Mouse (Mus musculus): ENCODE measurements around the gene Acr. TPM values are rescaled to one million over a fixed set of nuclear protein-coding genes. Genes with fewer than 3 reads are reported as not detected.

The Acr gene
- polyA plus RNA-seq, 1 experiment from 2014 or later: not detected

GRCm38 (mm10) chr15:89591723-89592455 lies 23.8 kb downstream of the Acr start, which contains the start of gene Rabl2:
Rabl2 (minus strand) TSS chr15:89591923.
- H3K27ac ChIP-seq (replicated peaks): peak within 1 kb of the TSS; percentile 81
- under 1% methylated on average over 35 of the region's 35 CpGs for WGBS

GRCm38 (mm10) chr15:89592548-89592947 lies 24.4 kb downstream of the Acr start:
- Histone ChIP-seq H3K36me3 (replicated peaks) (peaks cover 10% of the 10 kb centered on the region), H3K27me3 (replicated peaks; ENCODE audit: low read depth, poor library complexity, severe bottlenecking) (no peaks in the 10 kb centered on the region), H3K9me3 (no peaks in the 10 kb centered on the region), H3K4me3 (peak overlapping the region; percentile 83), H3K27ac (replicated peaks) (peak overlapping the region; percentile 81; the same call in 1 of the 2 replicates), H3K4me1 (peaks cover 20% of the 10 kb centered on the region)
- DNase-seq (ENCODE audit: low spot score): no peak
- WGBS: 47% methylated on average over 4 of the region's 4 CpGs

More at GRCm38 (mm10) chr15:89591723-89592455, 23.8 kb downstream of the Acr start, which contains the start of gene Rabl2:
- Histone ChIP-seq H3K4me1 (peaks cover 20% of the 10 kb centered on the region), H3K4me3 (peak within 1 kb of the TSS; percentile 83), H3K27me3 (replicated peaks; ENCODE audit: low read depth, poor library complexity, severe bottlenecking) (no peaks in the 10 kb centered on the region), H3K9me3 (no peaks in the 10 kb centered on the region), H3K36me3 (replicated peaks) (peaks cover 16% of the 10 kb centered on the region)
- peak; percentile 95 for DNase-seq (ENCODE audit: low spot score)

GRCm38 (mm10) chr15:89605822-89606570 lies 37.9 kb downstream of the Acr start:
- Histone ChIP-seq H3K4me1 (no peaks in the 10 kb centered on the region), H3K9me3 (no peaks in the 10 kb centered on the region), H3K27me3 (replicated peaks; ENCODE audit: low read depth, poor library complexity, severe bottlenecking) (no peaks in the 10 kb centered on the region), H3K4me3 (no peak overlapping the region), H3K27ac (replicated peaks) (no peak overlapping the region), H3K36me3 (replicated peaks) (no peaks in the 10 kb centered on the region)
- DNase-seq (ENCODE audit: low spot score): no peak
- 83% methylated on average over 12 of the region's 12 CpGs for WGBS

GRCm38 (mm10) chr15:89607480-89607879 lies 39.4 kb downstream of the Acr start:
- Histone ChIP-seq H3K27me3 (replicated peaks; ENCODE audit: low read depth, poor library complexity, severe bottlenecking) (no peaks in the 10 kb centered on the region), H3K4me1 (no peaks in the 10 kb centered on the region), H3K9me3 (no peaks in the 10 kb centered on the region), H3K4me3 (no peak overlapping the region), H3K27ac (replicated peaks) (no peak overlapping the region), H3K36me3 (replicated peaks) (no peaks in the 10 kb centered on the region)
- WGBS: 88% methylated on average over 8 of the region's 8 CpGs
- no peak for DNase-seq (ENCODE audit: low spot score)

- 84% methylated on average over 9 of the region's 9 CpGs for WGBS
- no peak for DNase-seq (ENCODE audit: low spot score)
- Histone ChIP-seq H3K36me3 (replicated peaks) (no peaks in the 10 kb centered on the region), H3K4me3 (no peak overlapping the region), H3K27me3 (replicated peaks; ENCODE audit: low read depth, poor library complexity, severe bottlenecking) (no peaks in the 10 kb centered on the region), H3K27ac (replicated peaks) (no peak overlapping the region), H3K4me1 (no peaks in the 10 kb centered on the region), H3K9me3 (no peaks in the 10 kb centered on the region)
Observed at GRCm38 (mm10) chr15:89607888-89608287, 39.8 kb downstream of the Acr start.

- H3K36me3 ChIP-seq (replicated peaks): no peaks in the 10 kb centered on the region
- WGBS: 79% methylated on average over 12 of the region's 12 CpGs
- H3K4me1 ChIP-seq: no peaks in the 10 kb centered on the region
- H3K27me3 ChIP-seq (replicated peaks; ENCODE audit: low read depth, poor library complexity, severe bottlenecking): no peaks in the 10 kb centered on the region
- H3K9me3 ChIP-seq: peaks cover 5% of the 10 kb centered on the region; the same call in 1 of the 2 replicates
- H3K27ac ChIP-seq (replicated peaks): no peak overlapping the region
- H3K4me3 ChIP-seq: no peak overlapping the region
- peak; percentile 59 for DNase-seq (ENCODE audit: low spot score)
Observed at GRCm38 (mm10) chr15:89622312-89622958, 54.3 kb downstream of the Acr start.

GRCm38 (mm10) chr15:89622959-89623625 lies 55.0 kb downstream of the Acr start:
- 62% methylated on average over 5 of the region's 5 CpGs for WGBS
- Histone ChIP-seq H3K4me3 (no peak overlapping the region), H3K27ac (replicated peaks) (no peak overlapping the region), H3K9me3 (peaks cover 5% of the 10 kb centered on the region; the same call in 1 of the 2 replicates), H3K27me3 (replicated peaks; ENCODE audit: low read depth, poor library complexity, severe bottlenecking) (no peaks in the 10 kb centered on the region), H3K4me1 (no peaks in the 10 kb centered on the region), H3K36me3 (replicated peaks) (no peaks in the 10 kb centered on the region)
- no peak for DNase-seq (ENCODE audit: low spot score)

- H3K36me3 ChIP-seq (replicated peaks): no peaks in the 10 kb centered on the region
- no peak overlapping the region for H3K27ac ChIP-seq (replicated peaks)
- H3K4me3 ChIP-seq: no peak overlapping the region
- 21% methylated on average over 6 of the region's 6 CpGs for WGBS
- DNase-seq (ENCODE audit: low spot score): peak; percentile 78
- no peaks in the 10 kb centered on the region for H3K27me3 ChIP-seq (replicated peaks; ENCODE audit: low read depth, poor library complexity, severe bottlenecking)
- H3K4me1 ChIP-seq: no peaks in the 10 kb centered on the region
- H3K9me3 ChIP-seq: peaks cover 5% of the 10 kb centered on the region; the same call in 1 of the 2 replicates
Observed at GRCm38 (mm10) chr15:89623626-89623959, 55.5 kb downstream of the Acr start.

Other genes with a start within 250 kb of the Acr start
- gene Adm2, start 245.6 kb upstream of the Acr start, polyA plus RNA-seq (2016; fragmentation: Nextera tagmentation; extraction: Ambion mirVana): 0.30 and 0.34 TPM in 2 replicates
- gene Miox, start 233.9 kb upstream of the Acr start, polyA plus RNA-seq (2016; fragmentation: Nextera tagmentation; extraction: Ambion mirVana): not detected in 2 replicates
- gene Lmf2, start 212.7 kb upstream of the Acr start, polyA plus RNA-seq (2016; fragmentation: Nextera tagmentation; extraction: Ambion mirVana): 49.1 and 52.2 TPM in 2 replicates
- 180 and 188 TPM in 2 replicates for gene Ncaph2, start 212.6 kb upstream of the Acr start, polyA plus RNA-seq (2016; fragmentation: Nextera tagmentation; extraction: Ambion mirVana)
- gene Sco2, start 194.5 kb upstream of the Acr start, polyA plus RNA-seq (2016; fragmentation: Nextera tagmentation; extraction: Ambion mirVana): 5.3 and 8.5 TPM in 2 replicates
- gene Tymp, start 191.3 kb upstream of the Acr start, polyA plus RNA-seq (2016; fragmentation: Nextera tagmentation; extraction: Ambion mirVana): 0.98 and 1.5 TPM in 2 replicates
- gene Odf3b, start 189.0 kb upstream of the Acr start, polyA plus RNA-seq (2016; fragmentation: Nextera tagmentation; extraction: Ambion mirVana): 0.40 and 0.57 TPM in 2 replicates
- not detected in 2 replicates for gene Klhdc7b, start 183.4 kb upstream of the Acr start, polyA plus RNA-seq (2016; fragmentation: Nextera tagmentation; extraction: Ambion mirVana)
- not detected in 2 replicates for gene Syce3, start 157.8 kb upstream of the Acr start, polyA plus RNA-seq (2016; fragmentation: Nextera tagmentation; extraction: Ambion mirVana)
- gene Cpt1b, start 142.5 kb upstream of the Acr start, polyA plus RNA-seq (2016; fragmentation: Nextera tagmentation; extraction: Ambion mirVana): 0.66 and 1.1 TPM in 2 replicates
- 4.2 and 4.4 TPM in 2 replicates for gene C730034F03Rik, start 138.7 kb upstream of the Acr start, polyA plus RNA-seq (2016; fragmentation: Nextera tagmentation; extraction: Ambion mirVana)
- not detected in 2 replicates for gene Gm44502, start 138.6 kb upstream of the Acr start, polyA plus RNA-seq (2016; fragmentation: Nextera tagmentation; extraction: Ambion mirVana)
- 42.5 and 43.5 TPM in 2 replicates for gene Chkb, start 138.4 kb upstream of the Acr start, polyA plus RNA-seq (2016; fragmentation: Nextera tagmentation; extraction: Ambion mirVana)
- gene Mapk8ip2, start 114.4 kb upstream of the Acr start, polyA plus RNA-seq (2016; fragmentation: Nextera tagmentation; extraction: Ambion mirVana): 9.2 and 9.7 TPM in 2 replicates
- 11.2 and 11.5 TPM in 2 replicates for gene Arsa, start 90.9 kb upstream of the Acr start, polyA plus RNA-seq (2016; fragmentation: Nextera tagmentation; extraction: Ambion mirVana)
- 1.3 and 2.4 TPM in 2 replicates for gene Shank3, start 68.7 kb upstream of the Acr start, polyA plus RNA-seq (2016; fragmentation: Nextera tagmentation; extraction: Ambion mirVana)
- 70.3 and 74.6 TPM in 2 replicates for gene Rabl2, start 23.6 kb downstream of the Acr start, polyA plus RNA-seq (2016; fragmentation: Nextera tagmentation; extraction: Ambion mirVana)

All from embryonic facial prominence, embryonic 10.5 days (tissue).